Mouse (Mus musculus) heart, adult 2 months (tissue): ENCODE data around the gene Zxdb.

Experiments used
- CTCF ChIP-seq: fragments of 200-600 bp; IDR thresholded peaks from 2 replicates; pipeline ENCODE4 v1.8.1; 2022; ENCODE audit warnings: antibody characterized with exemption, mild to moderate bottlenecking, moderate library complexity
- EP300 ChIP-seq: fragments of 200-500 bp; IDR thresholded peaks from 2 replicates; pipeline ENCODE4 v1.6.1; 2011; ENCODE audit warnings: low read depth, low read length, control low read depth; ENCODE audit not compliant: insufficient read depth

DNA sequence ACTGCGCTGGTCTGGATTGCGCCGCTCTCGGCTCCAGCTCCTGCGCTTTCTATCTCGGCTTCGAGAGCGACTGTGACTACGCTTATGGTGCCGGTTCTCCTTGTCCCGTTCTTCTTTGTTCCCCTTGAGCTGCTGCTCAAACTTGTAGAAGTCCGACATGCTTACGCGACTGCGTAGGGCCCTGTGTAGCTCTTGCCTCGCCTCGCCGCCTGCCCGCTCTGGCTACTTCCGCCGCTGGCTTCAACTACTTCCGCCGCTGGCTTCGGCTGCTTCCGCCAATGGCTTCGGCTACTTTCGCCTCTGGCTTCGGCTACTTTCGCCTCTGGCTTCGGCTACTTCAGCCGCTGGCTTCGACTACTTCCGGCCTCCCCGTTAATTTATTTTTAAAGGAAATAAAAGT lies 49.5 kb downstream of the Zxdb start:
- TF ChIP-seq CTCF = no peak
- TF ChIP-seq EP300 = no peak
